Mouse (Mus musculus) urinary bladder, adult 18-20 months (tissue): ENCODE measurements around the gene Pfkp.

Experiments
- DNase-seq, 2 experiments: peaks; one replicate each; pipeline ENCODE4 v3.0.0; 2022; ENCODE audit warnings: low spot score in 2 of 2, mixed read lengths in 2 of 2

Gene Pfkp

DNA sequence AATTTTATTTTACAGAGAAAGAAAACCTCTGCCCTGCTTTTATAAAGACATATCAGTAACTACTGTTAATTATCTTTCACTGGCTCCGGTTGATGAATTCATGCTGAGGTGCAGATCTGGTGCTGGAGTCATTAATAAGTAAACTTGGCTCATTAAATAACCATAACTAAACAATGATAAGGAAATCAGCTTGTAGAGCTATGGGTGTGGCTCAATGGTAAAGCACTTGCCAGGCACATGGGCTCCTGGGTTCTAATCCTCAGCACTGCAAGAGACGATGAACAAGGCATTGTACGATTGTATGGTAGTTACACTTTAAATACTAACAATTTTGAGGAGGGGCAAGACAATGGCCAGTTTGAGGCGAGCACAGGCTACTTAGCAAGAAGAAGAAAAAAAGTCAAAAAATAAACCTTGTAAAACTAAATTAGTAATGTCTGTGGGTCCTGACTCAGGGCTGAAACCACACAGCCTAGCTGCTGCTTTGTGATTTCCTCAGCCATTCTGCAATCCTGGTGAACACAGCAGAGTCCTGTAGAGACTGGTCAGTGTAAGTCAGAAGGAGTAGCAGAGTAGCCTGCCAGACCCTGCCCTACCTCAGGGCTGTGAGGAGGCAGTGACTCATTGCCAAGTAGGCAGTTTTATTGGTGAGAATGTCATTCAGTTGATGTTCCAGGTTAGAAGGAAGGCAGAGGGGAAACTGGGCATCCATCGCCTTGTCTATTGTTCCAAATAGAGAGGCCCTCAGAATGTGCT lies 34.7 kb downstream of the Pfkp start:
- DNase-seq = no peak

DNA sequence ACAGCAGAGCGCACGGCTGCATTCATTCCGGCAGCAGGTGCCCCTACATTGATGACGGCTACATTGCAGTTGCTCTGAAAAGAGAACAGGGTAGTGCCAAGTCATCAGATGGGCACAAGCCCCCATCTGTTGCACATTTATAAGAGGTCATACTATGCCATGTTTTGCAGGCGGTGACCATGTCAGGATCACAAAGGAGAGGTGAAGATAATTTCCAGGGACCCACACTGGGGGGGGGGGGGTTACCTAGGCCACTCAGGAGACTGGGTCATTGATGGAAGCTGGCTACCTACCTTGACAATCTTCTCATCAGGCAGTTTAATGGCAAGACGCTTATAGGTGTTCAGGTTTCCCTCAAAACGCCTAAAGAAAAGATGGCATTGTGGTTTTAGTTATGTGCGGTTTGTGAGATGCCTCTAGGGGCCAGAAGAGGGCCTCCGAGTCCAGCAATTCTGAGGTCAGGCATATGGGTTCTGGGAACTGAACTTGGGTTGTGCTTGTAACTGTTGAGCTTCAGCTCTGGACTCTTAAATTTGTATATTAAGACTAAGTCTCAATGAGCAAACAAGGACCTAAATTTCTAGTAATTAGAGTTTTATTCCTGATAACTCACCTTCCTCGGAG lies 45.7 kb downstream of the Pfkp start:
- DNase-seq = no peak

DNA sequence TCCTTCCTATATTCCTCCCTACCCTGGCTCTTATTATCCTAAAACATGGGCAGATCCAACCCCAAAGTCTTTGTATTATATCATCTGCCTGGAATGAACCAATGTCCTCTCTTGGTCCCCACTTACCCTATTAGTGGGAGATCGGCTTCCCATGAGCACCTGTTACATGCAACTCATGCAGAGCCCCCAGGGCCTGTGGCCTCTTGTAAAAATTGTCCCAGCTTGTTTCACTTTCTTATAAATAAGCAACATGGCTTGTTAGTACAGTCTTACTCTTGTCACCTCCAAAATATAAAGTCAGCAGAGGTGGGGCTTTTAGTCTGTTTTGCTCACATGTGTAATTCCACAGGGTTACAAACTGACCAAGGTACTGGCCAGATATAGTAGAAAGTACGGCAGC lies 46.9 kb downstream of the Pfkp start:
- DNase-seq = no peak

DNA sequence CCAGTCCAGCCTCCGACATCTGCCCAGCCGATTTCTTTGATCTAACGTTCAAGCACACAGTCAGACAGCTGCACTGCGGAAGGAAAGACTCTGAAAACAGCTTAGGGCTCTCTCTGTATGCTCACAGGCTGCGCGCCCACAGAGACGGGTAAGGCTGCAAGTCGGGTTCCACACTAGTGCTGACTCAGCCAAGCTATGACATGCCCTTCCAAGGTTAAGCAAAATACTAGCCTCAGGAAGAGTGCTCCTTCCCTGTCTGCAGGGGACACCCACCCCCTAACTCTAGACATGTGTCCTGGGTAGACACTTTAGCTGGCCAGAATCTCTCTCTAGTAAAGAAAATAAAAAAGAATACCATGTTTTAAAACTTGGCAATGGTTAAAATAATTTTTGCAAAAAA lies 48.0 kb downstream of the Pfkp start:
- DNase-seq = no peak

DNA sequence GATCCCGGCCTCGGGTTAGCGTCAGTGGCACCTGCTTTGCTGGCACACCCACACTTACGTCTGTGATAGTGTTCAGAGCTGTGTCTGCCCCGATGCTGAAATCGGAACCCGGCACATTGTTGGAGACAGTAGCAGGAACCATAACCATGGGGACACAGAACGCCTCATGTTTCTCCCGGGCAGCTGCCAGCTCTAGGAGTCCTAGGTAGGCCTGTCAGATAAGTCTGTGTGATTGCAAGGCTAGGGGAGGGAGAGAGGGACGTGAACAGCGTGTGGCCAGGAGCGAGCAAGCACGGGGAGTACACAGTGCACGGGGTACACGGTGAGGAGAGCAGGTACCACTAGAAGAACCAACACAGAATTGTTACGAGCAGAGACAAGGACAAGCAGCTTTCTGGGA lies 50.8 kb downstream of the Pfkp start:
- DNase-seq = no peak

DNA sequence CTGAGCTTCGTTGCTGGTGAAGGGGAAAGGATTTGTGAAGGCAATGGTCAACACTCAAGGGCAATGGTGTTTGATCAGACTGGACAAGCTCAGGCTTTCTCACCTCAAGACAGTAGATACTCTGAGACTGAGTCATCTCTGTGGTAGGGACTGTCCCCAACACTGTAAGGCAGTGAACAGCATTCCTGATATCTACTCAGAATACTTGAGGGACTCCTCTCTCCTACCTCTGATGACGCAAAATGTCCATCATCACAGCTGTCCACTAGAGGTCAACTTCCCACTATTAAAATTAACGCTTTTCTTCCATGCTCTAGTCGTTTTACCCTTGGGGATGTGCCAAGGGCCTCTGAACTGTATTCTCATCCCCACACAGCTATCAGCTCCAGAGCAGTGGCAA lies 53.2 kb downstream of the Pfkp start:
- DNase-seq = no peak

DNA sequence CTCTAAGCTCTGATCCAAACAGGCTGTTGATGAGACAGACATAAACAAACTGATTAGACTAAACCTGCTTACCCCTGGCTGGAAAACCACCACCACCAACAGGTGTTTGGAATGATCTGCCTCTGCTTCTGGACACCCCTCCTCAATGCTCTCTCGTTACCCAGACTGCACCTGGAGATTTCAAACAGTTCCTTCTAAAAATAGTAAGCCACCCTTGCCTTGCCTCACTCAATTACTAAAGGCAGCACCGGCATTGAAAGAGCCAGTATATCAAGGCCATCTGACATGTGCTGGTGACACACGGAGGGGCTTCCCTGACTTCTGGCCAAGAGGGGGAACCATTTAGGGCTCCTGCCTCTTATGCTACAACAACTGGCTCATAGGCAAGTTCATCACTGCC lies 57.7 kb downstream of the Pfkp start:
- DNase-seq = no peak

DNA sequence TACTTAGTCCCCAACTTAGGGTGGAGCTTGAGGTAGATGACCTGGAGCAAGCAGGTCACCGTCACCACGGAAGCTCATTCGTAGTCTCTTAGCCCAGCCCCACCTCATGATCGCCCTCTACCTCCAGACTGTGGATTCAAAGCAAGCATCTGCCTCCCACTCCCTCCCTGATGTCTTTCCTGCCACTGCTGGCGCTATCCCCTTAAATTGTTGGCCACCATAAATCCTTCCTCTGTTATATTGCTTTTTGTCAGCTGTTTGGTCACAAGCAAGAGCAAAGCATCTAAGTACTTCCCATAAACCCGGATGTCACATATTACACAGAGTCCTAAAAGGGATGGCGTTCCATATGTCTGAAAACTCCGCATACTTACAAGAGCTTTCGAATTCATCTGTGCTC lies 62.6 kb downstream of the Pfkp start:
- DNase-seq = no peak

DNA sequence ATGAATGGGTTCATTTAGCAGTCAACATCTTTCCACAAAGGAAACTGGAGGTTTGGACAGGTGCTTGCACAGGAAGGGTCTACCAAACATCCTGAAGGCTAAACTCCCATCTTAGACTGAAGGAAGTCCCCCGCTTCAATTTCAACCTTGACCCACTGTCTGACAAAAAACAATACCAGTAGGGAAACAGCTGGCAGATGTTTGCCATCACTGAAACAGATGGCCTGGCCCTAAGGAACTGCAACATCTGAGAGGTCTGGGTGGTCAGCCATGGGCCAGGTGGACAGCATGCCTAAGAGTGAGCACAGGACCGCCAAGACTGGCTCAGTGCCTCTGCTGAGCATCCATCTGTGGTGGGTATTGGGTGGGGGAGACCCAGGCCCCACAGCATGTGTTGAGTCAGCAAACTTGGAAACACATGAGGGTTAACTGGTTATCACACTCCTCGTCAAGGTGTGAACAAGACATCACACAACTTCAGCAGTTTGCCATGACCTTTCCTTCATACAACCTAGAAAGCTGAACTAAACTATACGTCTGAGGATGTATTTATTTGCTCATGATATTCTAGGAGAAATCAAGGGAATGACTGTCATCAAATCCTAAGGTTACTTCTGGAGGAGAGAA lies 65.0 kb downstream of the Pfkp start:
- DNase-seq = no peak

DNA sequence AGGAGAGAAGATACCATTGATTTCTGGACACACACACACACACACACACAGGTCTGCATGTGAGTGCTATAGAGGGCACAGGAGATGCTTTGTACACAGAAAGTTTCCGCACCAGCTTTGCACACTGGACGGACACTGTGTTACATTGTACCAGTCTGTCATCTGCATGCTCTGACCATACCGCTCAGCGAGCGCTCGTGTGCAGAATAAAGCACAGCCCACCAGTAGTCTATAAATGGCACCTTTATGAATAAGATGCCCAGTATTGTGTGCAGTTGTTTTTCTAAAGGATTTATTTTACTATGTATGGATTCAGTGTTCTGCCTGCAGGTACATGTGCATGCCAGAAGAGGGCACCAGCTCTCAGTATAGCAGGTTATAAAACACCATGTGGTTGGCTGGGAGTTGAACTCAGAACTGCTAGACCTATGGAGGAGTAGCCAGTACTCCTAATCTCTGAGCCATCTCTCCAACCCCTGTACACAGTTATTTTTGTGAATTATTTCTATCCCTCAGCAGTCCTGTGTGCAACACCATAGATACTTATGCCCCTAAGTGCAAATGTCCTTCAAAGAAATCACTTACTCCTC lies 72.6 kb downstream of the Pfkp start:
- no peak for DNase-seq

DNA sequence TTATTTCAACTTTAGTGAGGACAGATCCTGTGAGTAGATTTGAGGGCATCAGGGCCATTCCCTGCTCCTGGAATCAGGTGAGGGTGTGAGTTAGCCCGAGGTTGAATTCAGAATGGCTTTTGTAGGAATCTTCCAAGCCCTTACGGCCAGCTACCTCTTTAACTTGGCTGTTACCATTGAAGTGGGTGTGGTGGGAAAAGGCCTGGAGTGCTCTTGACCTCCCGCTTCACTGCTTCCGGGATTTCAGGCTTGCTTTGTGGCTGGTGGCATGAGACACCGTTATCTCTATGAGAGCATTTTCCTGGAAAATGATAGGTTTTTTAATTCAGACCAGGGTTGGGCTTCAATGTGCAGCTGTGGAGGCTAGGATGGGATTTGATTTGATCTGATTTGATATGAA lies 83.0 kb downstream of the Pfkp start:
- no peak for DNase-seq

DNA sequence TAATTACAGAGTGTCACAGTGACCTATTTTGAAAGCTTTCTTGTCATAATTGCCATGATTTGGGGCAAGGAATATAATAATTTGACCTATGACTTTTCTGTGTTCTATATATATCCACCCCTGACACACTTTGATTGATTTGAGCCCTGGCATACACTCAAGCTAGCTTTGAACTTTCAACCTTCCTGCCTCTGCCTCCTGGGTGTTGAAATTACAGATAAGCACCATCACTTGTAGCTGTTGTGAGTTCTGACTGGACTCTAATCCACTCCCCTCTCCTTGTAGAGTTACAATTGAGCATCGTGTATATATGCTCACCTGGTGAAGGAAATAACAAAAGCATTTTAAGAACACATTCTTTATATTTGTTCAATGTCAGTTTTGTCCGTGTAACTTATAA lies 86.2 kb downstream of the Pfkp start:
- no peak for DNase-seq

DNA sequence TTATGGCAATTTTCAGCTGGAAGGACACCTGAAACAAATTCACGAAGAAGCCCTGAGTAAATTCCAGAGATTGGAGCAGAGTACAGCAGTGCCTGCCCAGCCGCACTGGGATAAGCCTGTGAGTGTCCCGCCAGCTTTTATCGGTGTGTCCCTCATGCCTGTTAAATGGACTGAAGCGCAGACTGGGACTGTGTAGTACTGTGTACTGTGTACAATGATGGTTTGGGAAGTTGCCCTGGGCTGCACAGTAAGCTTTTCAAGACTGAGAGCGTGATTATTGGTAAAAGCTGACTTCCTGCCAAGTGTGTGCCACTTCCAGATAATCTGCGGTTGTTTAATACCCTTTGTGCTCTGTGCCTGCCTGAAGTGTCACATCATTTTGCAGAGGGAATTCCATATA lies 90.8 kb downstream of the Pfkp start:
- DNase-seq = no peak

DNA sequence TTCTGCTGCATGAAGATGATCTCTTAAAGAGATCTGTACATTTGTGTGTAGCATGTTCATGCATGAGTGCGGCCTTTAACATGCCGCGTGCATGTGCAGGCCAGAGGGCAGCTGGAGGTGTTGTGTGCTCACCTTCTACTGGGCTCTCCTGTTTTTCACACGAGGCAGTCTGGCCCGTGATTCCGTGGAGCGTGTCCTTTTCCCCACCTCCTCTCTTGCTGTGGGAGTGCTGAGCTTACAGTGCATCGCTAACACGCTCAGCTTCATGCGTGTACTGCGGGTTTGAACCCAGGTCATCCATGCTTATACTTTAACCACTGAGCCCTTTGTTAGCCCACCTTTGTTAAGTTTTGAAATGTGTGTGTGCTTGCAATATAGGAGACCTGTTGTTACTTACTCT lies 92.9 kb downstream of the Pfkp start:
- no peak for DNase-seq

DNA sequence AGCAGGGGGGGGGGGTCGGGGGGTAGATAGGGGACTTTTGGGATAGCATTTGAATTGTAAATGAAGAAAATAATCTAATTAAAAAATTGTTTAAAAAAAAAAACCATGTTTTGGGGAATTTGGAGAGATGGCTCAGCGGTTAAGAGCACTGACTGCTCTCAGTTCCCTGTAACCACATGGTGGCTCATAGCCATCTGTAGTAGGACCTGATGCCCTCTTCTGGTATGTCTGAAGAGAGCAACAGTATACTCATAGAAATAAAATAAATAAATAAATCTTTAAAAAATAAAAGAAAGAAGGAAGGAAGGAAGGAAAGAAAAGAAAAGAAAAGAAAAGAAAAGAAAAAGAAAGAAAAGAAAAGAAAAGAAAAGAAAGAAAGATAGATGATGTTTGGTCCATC lies 94.9 kb downstream of the Pfkp start:
- DNase-seq = no peak

DNA sequence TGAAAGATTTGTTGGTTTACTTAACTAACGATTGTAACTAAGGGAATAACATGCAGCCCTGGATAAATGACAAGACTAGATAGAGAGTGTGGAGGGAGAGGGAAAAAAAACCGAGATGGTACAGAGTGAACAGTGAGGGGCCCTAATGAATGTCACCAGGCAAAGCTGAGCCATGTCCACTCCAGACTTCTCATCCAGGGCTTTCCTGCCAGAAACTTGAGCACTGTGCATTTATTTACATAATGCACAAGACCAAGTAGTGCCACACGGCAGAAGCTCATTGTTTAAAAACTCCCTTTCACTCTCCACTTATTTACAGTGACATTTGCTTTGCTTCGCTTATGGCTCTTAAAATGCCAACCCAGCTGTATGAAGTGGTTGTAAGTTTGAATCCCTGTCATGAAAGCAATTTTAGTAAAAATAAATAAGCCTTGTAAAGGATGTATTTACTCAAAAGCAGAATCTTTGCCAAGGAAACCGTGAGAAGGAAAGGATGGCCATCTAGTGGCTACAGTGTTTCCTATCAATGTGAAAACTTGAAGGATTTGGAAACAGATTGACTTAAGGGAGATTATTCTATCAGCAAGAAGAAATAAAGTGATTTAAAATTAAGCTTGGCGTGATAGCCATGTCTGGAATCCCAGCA lies 113.2 kb downstream of the Pfkp start:
- DNase-seq = no peak

DNA sequence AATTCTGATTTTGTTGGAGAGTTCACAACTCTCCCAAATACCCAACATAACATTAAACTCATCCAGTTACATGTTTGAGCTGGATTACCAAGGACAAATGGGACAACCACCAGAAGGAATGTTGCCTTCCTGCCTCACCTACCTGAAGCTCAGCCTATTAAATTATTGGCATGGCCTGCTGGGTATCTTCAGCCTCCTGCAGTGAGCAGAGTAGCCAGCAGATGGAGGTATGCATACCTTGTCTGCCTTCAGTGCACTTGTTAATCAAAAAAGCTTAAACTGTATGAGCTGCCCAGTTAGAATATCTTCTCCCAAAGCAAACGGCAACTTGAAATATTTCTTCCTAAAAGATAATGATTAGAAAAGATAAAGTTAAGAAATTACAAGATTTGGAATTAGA lies 115.9 kb downstream of the Pfkp start:
- peak in 1 of 2 experiments; percentile 17 for DNase-seq
